Mouse (Mus musculus): ENCODE measurements around the gene Cntnap5b. TPM values are rescaled to one million over a fixed set of nuclear protein-coding genes. Genes with fewer than 3 reads are reported as not detected.

Cntnap5b gene
- polyA plus RNA-seq, 1 experiment, result not detected

GRCm38 (mm10) chr1:100163588-100164357 lies 391.2 kb downstream of the Cntnap5b start:
- no peaks in the 10 kb centered on the region for H3K4me1 ChIP-seq (ENCODE audit: control insufficient read depth, insufficient read depth, low read length)
- H3K27ac ChIP-seq (ENCODE audit: insufficient read depth, low read depth, low read length), result no peak overlapping the region
- TF ChIP-seq POLR2A (IDR thresholded peaks at IDR 0.05; ENCODE audit: borderline replicate concordance, low read depth, low read length) (no peak), CTCF (IDR thresholded peaks at IDR 0.05; ENCODE audit: low read depth, low read length) (no peak)
- H3K4me3 ChIP-seq (ENCODE audit: insufficient read depth, low read length), result no peak overlapping the region

GRCm38 (mm10) chr1:100171566-100171965 lies 399.0 kb downstream of the Cntnap5b start:
- H3K27ac ChIP-seq (ENCODE audit: insufficient read depth, low read depth, low read length), result no peak overlapping the region
- H3K4me1 ChIP-seq (ENCODE audit: control insufficient read depth, insufficient read depth, low read length), result no peaks in the 10 kb centered on the region
- H3K4me3 ChIP-seq (ENCODE audit: insufficient read depth, low read length), result no peak overlapping the region
- TF ChIP-seq POLR2A (IDR thresholded peaks at IDR 0.05; ENCODE audit: borderline replicate concordance, low read depth, low read length), result no peak
- no peak for TF ChIP-seq CTCF (IDR thresholded peaks at IDR 0.05; ENCODE audit: low read depth, low read length)

- H3K4me3 ChIP-seq (ENCODE audit: insufficient read depth, low read length), result no peak overlapping the region
- TF ChIP-seq POLR2A (IDR thresholded peaks at IDR 0.05; ENCODE audit: borderline replicate concordance, low read depth, low read length) (no peak), CTCF (IDR thresholded peaks at IDR 0.05; ENCODE audit: low read depth, low read length) (no peak)
- H3K4me1 ChIP-seq (ENCODE audit: control insufficient read depth, insufficient read depth, low read length), result no peaks in the 10 kb centered on the region
- H3K27ac ChIP-seq (ENCODE audit: insufficient read depth, low read depth, low read length), result no peak overlapping the region
Measured at GRCm38 (mm10) chr1:100180050-100180449, 407.5 kb downstream of the Cntnap5b start.

- no peak for TF ChIP-seq CTCF (IDR thresholded peaks at IDR 0.05; ENCODE audit: low read depth, low read length)
- no peak for TF ChIP-seq POLR2A (IDR thresholded peaks at IDR 0.05; ENCODE audit: borderline replicate concordance, low read depth, low read length)
Measured at GRCm38 (mm10) chr1:100231980-100232608, 459.5 kb downstream of the Cntnap5b start.

GRCm38 (mm10) chr1:100251964-100252363 lies 479.4 kb downstream of the Cntnap5b start:
- TF ChIP-seq POLR2A (IDR thresholded peaks at IDR 0.05; ENCODE audit: borderline replicate concordance, low read depth, low read length) (no peak), CTCF (IDR thresholded peaks at IDR 0.05; ENCODE audit: low read depth, low read length) (no peak)
- H3K4me3 ChIP-seq (ENCODE audit: insufficient read depth, low read length), result no peak overlapping the region
- no peaks in the 10 kb centered on the region for H3K4me1 ChIP-seq (ENCODE audit: control insufficient read depth, insufficient read depth, low read length)
- H3K27ac ChIP-seq (ENCODE audit: insufficient read depth, low read depth, low read length), result no peak overlapping the region

More at GRCm38 (mm10) chr1:100231980-100232608, 459.5 kb downstream of the Cntnap5b start:
- H3K27ac ChIP-seq (ENCODE audit: insufficient read depth, low read depth, low read length), result no peak overlapping the region
- H3K4me3 ChIP-seq (ENCODE audit: insufficient read depth, low read length), result no peak overlapping the region
- H3K4me1 ChIP-seq (ENCODE audit: control insufficient read depth, insufficient read depth, low read length), result no peaks in the 10 kb centered on the region

GRCm38 (mm10) chr1:100310687-100311086 lies 538.1 kb downstream of the Cntnap5b start:
- Histone ChIP-seq H3K27ac (ENCODE audit: insufficient read depth, low read depth, low read length) (no peak overlapping the region), H3K4me3 (ENCODE audit: insufficient read depth, low read length) (no peak overlapping the region), H3K4me1 (ENCODE audit: control insufficient read depth, insufficient read depth, low read length) (no peaks in the 10 kb centered on the region)
- TF ChIP-seq CTCF (IDR thresholded peaks at IDR 0.05; ENCODE audit: low read depth, low read length) (no peak), POLR2A (IDR thresholded peaks at IDR 0.05; ENCODE audit: borderline replicate concordance, low read depth, low read length) (no peak)

- TF ChIP-seq CTCF (IDR thresholded peaks at IDR 0.05; ENCODE audit: low read depth, low read length), result no peak
- TF ChIP-seq POLR2A (IDR thresholded peaks at IDR 0.05; ENCODE audit: borderline replicate concordance, low read depth, low read length), result no peak
- Histone ChIP-seq H3K4me1 (ENCODE audit: control insufficient read depth, insufficient read depth, low read length) (no peaks in the 10 kb centered on the region), H3K4me3 (ENCODE audit: insufficient read depth, low read length) (no peak overlapping the region), H3K27ac (ENCODE audit: insufficient read depth, low read depth, low read length) (no peak overlapping the region)
Measured at GRCm38 (mm10) chr1:100331066-100331465, 558.5 kb downstream of the Cntnap5b start.

GRCm38 (mm10) chr1:100369415-100370113 lies 597.0 kb downstream of the Cntnap5b start:
- no peak overlapping the region for H3K27ac ChIP-seq (ENCODE audit: insufficient read depth, low read depth, low read length)
- TF ChIP-seq CTCF (IDR thresholded peaks at IDR 0.05; ENCODE audit: low read depth, low read length) (no peak), POLR2A (IDR thresholded peaks at IDR 0.05; ENCODE audit: borderline replicate concordance, low read depth, low read length) (no peak)
- H3K4me1 ChIP-seq (ENCODE audit: control insufficient read depth, insufficient read depth, low read length), result no peaks in the 10 kb centered on the region

GRCm38 (mm10) chr1:100386252-100386651 lies 613.7 kb downstream of the Cntnap5b start:
- H3K27ac ChIP-seq (ENCODE audit: insufficient read depth, low read depth, low read length), result no peak overlapping the region
- H3K4me3 ChIP-seq (ENCODE audit: insufficient read depth, low read length), result no peak overlapping the region
- H3K4me1 ChIP-seq (ENCODE audit: control insufficient read depth, insufficient read depth, low read length), result no peaks in the 10 kb centered on the region
- no peak for TF ChIP-seq POLR2A (IDR thresholded peaks at IDR 0.05; ENCODE audit: borderline replicate concordance, low read depth, low read length)
- TF ChIP-seq CTCF (IDR thresholded peaks at IDR 0.05; ENCODE audit: low read depth, low read length), result no peak

More at GRCm38 (mm10) chr1:100369415-100370113, 597.0 kb downstream of the Cntnap5b start:
- no peak overlapping the region for H3K4me3 ChIP-seq (ENCODE audit: insufficient read depth, low read length)
